Mouse (Mus musculus): Measurements from ENCODE around the gene Celsr2.

Celsr2 gene

GRCm38 (mm10) chr3:108411754-108412121, 3.6 kb downstream of the Celsr2 start:
- DNase-seq (ENCODE audit: low read depth, low spot score): no peak

GRCm38 (mm10) chr3:108411026-108411753, 4.2 kb downstream of the Celsr2 start:
- no peak for DNase-seq (ENCODE audit: low read depth, low spot score)

- no peak for DNase-seq (ENCODE audit: low read depth, low spot score)
These were observed 5.0 kb downstream of the Celsr2 start for GRCm38 (mm10) chr3:108410359-108410714.

GRCm38 (mm10) chr3:108409656-108410358, 5.5 kb downstream of the Celsr2 start:
- no peak for DNase-seq (ENCODE audit: low read depth, low spot score)

- DNase-seq (ENCODE audit: low read depth, low spot score): no peak
These were observed 6.8 kb downstream of the Celsr2 start for GRCm38 (mm10) chr3:108408517-108409008.

- DNase-seq (ENCODE audit: low read depth, low spot score): no peak
These were observed 9.0 kb downstream of the Celsr2 start for GRCm38 (mm10) chr3:108406306-108406885.

- no peak for DNase-seq (ENCODE audit: low read depth, low spot score)
These were observed 9.6 kb downstream of the Celsr2 start for GRCm38 (mm10) chr3:108405536-108406305.

GRCm38 (mm10) chr3:108402528-108402920, 12.8 kb downstream of the Celsr2 start:
- DNase-seq (ENCODE audit: low read depth, low spot score): no peak

GRCm38 (mm10) chr3:108401692-108402527, 13.4 kb downstream of the Celsr2 start:
- peak; percentile 93 for DNase-seq (ENCODE audit: low read depth, low spot score)

- no peak for DNase-seq (ENCODE audit: low read depth, low spot score)
These were observed 14.9 kb downstream of the Celsr2 start for GRCm38 (mm10) chr3:108400442-108400841.

- no peak for DNase-seq (ENCODE audit: low read depth, low spot score)
These were observed 17.1 kb downstream of the Celsr2 start for GRCm38 (mm10) chr3:108398281-108398680.

GRCm38 (mm10) chr3:108392793-108393192, 22.6 kb downstream of the Celsr2 start:
- no peak for DNase-seq (ENCODE audit: low read depth, low spot score)

GRCm38 (mm10) chr3:108392299-108392698, 23.1 kb downstream of the Celsr2 start:
- DNase-seq (ENCODE audit: low read depth, low spot score): no peak

- peak; percentile 99 for DNase-seq (ENCODE audit: low read depth, low spot score)
These were observed 26.2 kb downstream of the Celsr2 start for GRCm38 (mm10) chr3:108389111-108389545.

GRCm38 (mm10) chr3:108386186-108386585, 29.2 kb downstream of the Celsr2 start:
- no peak for DNase-seq (ENCODE audit: low read depth, low spot score)

GRCm38 (mm10) chr3:108384425-108384824, 30.9 kb downstream of the Celsr2 start:
- no peak for DNase-seq (ENCODE audit: low read depth, low spot score)

GRCm38 (mm10) chr3:108383485-108384354, 31.6 kb downstream of the Celsr2 start, which contains the start of gene Psrc1:
Gene Psrc1 (plus strand): TSS chr3:108383839.
- DNase-seq (ENCODE audit: low read depth, low spot score): peak; percentile 88

GRCm38 (mm10) chr3:108381945-108382875, 33.1 kb downstream of the Celsr2 start:
- DNase-seq (ENCODE audit: low read depth, low spot score): no peak

GRCm38 (mm10) chr3:108380695-108381094, 34.7 kb downstream of the Celsr2 start:
- no peak for DNase-seq (ENCODE audit: low read depth, low spot score)

Measured in forelimb bud, embryonic 11.5 days (tissue).